Mouse (Mus musculus): Measurements from ENCODE around the gene Zfp3.
A peak's percentile ranks its signal among the peaks of the same experiment; 100 is the strongest.

DNA sequence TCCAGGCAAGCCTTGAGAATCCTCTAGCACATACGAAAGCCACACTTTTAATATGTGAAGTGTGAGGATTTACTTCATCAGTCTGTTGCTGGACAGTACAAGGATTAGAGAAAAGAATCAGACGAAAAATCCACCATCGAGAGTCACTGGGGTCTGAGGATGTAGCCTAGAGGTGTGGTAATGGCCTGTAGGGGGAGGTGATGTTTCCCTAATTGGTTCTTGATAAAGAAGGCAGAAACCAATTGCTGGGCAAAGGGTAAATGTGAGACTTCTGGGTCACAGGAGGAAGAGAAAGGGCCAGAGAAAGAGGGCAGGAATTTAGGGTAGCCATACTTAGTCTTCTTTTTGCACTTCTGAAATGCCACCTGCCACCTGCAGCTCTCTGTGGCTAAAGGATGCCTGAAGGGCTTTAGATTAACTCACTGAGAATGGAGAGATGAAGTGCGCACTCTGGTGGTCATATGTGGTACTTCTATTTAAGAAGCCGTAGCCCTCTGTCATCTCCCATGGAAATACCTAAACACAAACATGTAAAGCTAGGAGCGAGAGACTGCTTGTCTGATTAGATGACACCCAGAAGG, 51.6 kb downstream of the Zfp3 start:
- no peak for TF ChIP-seq GATA2 (IDR thresholded peaks at IDR 0.05; ENCODE audit: borderline replicate concordance, low read depth, low read length)
- peak; percentile 86 for TF ChIP-seq CTCF (IDR thresholded peaks at IDR 0.05; ENCODE audit: low read depth, low read length)
